Mouse (Mus musculus): ENCODE measurements around the gene Tgfbr2. TPM values are rescaled to one million over a fixed set of nuclear protein-coding genes. Genes with fewer than 3 reads are reported as not detected.

Gene Tgfbr2
- polyA plus RNA-seq, 1 experiment from 2014 or later = 12.8 TPM

- no peak overlapping the region for H3K27ac ChIP-seq (replicated peaks; ENCODE audit: low read depth, low read length)
- no peak overlapping the region for H3K9ac ChIP-seq (replicated peaks; ENCODE audit: low read length)
- DNase-seq (ENCODE audit: low spot score) = no peak
- no peaks in the 10 kb centered on the region for H3K4me1 ChIP-seq (ENCODE audit: control insufficient read depth, insufficient read depth, low read length)
- H3K9me3 ChIP-seq (replicated peaks; ENCODE audit: control insufficient read depth, low read length) = no peaks in the 10 kb centered on the region
- no peak for ATAC-seq (replicated peaks; ENCODE audit: insufficient number of reproducible peaks, low FRiP score, low TSS enrichment, low read depth)
- WGBS = 89% methylated on average over 5 of the region's 5 CpGs
- no peak overlapping the region for H3K4me2 ChIP-seq (ENCODE audit: low read depth, low read length)
- H3K36me3 ChIP-seq (replicated peaks; ENCODE audit: control insufficient read depth, insufficient read depth, low read depth, low read length) = no peaks in the 10 kb centered on the region
- H3K4me3 ChIP-seq (ENCODE audit: low read depth, low read length) = no peak overlapping the region
- no peaks in the 10 kb centered on the region for H3K27me3 ChIP-seq (ENCODE audit: control insufficient read depth, insufficient read depth, low read length)
Measured at GRCm38 (mm10) chr9:116087263-116087662, 87.9 kb downstream of the Tgfbr2 start.

DNA sequence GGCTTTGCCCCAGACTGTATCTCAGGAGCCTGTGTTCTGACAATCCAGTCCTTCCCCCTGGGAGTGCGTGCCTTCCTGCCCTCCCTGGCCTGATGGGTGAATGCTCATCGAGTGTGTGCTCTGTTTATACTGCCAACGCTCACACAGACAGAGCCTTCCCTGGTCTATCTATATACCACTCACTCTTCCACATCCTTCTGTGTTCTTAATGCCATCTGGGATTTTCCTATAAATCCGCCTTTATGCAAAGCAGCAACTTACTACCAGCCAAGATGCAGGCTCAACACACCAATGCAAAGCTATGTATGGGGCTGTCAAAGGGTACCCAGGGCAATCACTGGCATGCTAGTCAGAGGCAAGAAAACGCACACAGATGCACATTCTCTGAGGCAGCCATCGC lies 89.2 kb downstream of the Tgfbr2 start:
- Histone ChIP-seq H3K27me3 (ENCODE audit: control insufficient read depth, insufficient read depth, low read length) (no peaks in the 10 kb centered on the region), H3K36me3 (replicated peaks; ENCODE audit: control insufficient read depth, insufficient read depth, low read depth, low read length) (no peaks in the 10 kb centered on the region), H3K9me3 (replicated peaks; ENCODE audit: control insufficient read depth, low read length) (no peaks in the 10 kb centered on the region), H3K4me2 (ENCODE audit: low read depth, low read length) (no peak overlapping the region), H3K9ac (replicated peaks; ENCODE audit: low read length) (no peak overlapping the region), H3K4me3 (ENCODE audit: low read depth, low read length) (no peak overlapping the region), H3K27ac (replicated peaks; ENCODE audit: low read depth, low read length) (no peak overlapping the region), H3K4me1 (ENCODE audit: control insufficient read depth, insufficient read depth, low read length) (no peaks in the 10 kb centered on the region)
- DNase-seq (ENCODE audit: low spot score) = no peak
- ATAC-seq (replicated peaks; ENCODE audit: insufficient number of reproducible peaks, low FRiP score, low TSS enrichment, low read depth) = no peak
- 88% methylated on average over 6 of the region's 6 CpGs for WGBS

- 92% methylated on average over 12 of the region's 12 CpGs for WGBS
- Histone ChIP-seq H3K9ac (replicated peaks; ENCODE audit: low read length) (no peak overlapping the region), H3K27me3 (ENCODE audit: control insufficient read depth, insufficient read depth, low read length) (no peaks in the 10 kb centered on the region), H3K4me1 (ENCODE audit: control insufficient read depth, insufficient read depth, low read length) (no peaks in the 10 kb centered on the region), H3K9me3 (replicated peaks; ENCODE audit: control insufficient read depth, low read length) (no peaks in the 10 kb centered on the region), H3K36me3 (replicated peaks; ENCODE audit: control insufficient read depth, insufficient read depth, low read depth, low read length) (no peaks in the 10 kb centered on the region), H3K4me3 (ENCODE audit: low read depth, low read length) (no peak overlapping the region), H3K27ac (replicated peaks; ENCODE audit: low read depth, low read length) (no peak overlapping the region), H3K4me2 (ENCODE audit: low read depth, low read length) (no peak overlapping the region)
- DNase-seq (ENCODE audit: low spot score) = no peak
- ATAC-seq (replicated peaks; ENCODE audit: insufficient number of reproducible peaks, low FRiP score, low TSS enrichment, low read depth) = no peak
Measured at GRCm38 (mm10) chr9:116084324-116084931, 90.7 kb downstream of the Tgfbr2 start.

GRCm38 (mm10) chr9:116083726-116084323 lies 91.3 kb downstream of the Tgfbr2 start:
- WGBS = 92% methylated on average over 8 of the region's 8 CpGs
- no peak overlapping the region for H3K27ac ChIP-seq (replicated peaks; ENCODE audit: low read depth, low read length)
- DNase-seq (ENCODE audit: low spot score) (no peak), ATAC-seq (replicated peaks; ENCODE audit: insufficient number of reproducible peaks, low FRiP score, low TSS enrichment, low read depth) (no peak)
- H3K4me2 ChIP-seq (ENCODE audit: low read depth, low read length) = no peak overlapping the region
- H3K4me3 ChIP-seq (ENCODE audit: low read depth, low read length) = no peak overlapping the region
- no peaks in the 10 kb centered on the region for H3K27me3 ChIP-seq (ENCODE audit: control insufficient read depth, insufficient read depth, low read length)
- H3K36me3 ChIP-seq (replicated peaks; ENCODE audit: control insufficient read depth, insufficient read depth, low read depth, low read length) = no peaks in the 10 kb centered on the region
- H3K9ac ChIP-seq (replicated peaks; ENCODE audit: low read length) = no peak overlapping the region
- H3K9me3 ChIP-seq (replicated peaks; ENCODE audit: control insufficient read depth, low read length) = no peaks in the 10 kb centered on the region
- no peaks in the 10 kb centered on the region for H3K4me1 ChIP-seq (ENCODE audit: control insufficient read depth, insufficient read depth, low read length)

GRCm38 (mm10) chr9:116083300-116083699 lies 91.9 kb downstream of the Tgfbr2 start:
- DNase-seq (ENCODE audit: low spot score) = no peak
- Histone ChIP-seq H3K4me3 (ENCODE audit: low read depth, low read length) (no peak overlapping the region), H3K27me3 (ENCODE audit: control insufficient read depth, insufficient read depth, low read length) (no peaks in the 10 kb centered on the region), H3K36me3 (replicated peaks; ENCODE audit: control insufficient read depth, insufficient read depth, low read depth, low read length) (no peaks in the 10 kb centered on the region), H3K27ac (replicated peaks; ENCODE audit: low read depth, low read length) (no peak overlapping the region), H3K4me2 (ENCODE audit: low read depth, low read length) (no peak overlapping the region), H3K9me3 (replicated peaks; ENCODE audit: control insufficient read depth, low read length) (no peaks in the 10 kb centered on the region), H3K9ac (replicated peaks; ENCODE audit: low read length) (no peak overlapping the region), H3K4me1 (ENCODE audit: control insufficient read depth, insufficient read depth, low read length) (no peaks in the 10 kb centered on the region)
- ATAC-seq (replicated peaks; ENCODE audit: insufficient number of reproducible peaks, low FRiP score, low TSS enrichment, low read depth) = no peak
- 93% methylated on average over 5 of the region's 5 CpGs for WGBS

GRCm38 (mm10) chr9:116081781-116082180 lies 93.4 kb downstream of the Tgfbr2 start:
- Histone ChIP-seq H3K9ac (replicated peaks; ENCODE audit: low read length) (no peak overlapping the region), H3K4me1 (ENCODE audit: control insufficient read depth, insufficient read depth, low read length) (no peaks in the 10 kb centered on the region), H3K9me3 (replicated peaks; ENCODE audit: control insufficient read depth, low read length) (no peaks in the 10 kb centered on the region), H3K36me3 (replicated peaks; ENCODE audit: control insufficient read depth, insufficient read depth, low read depth, low read length) (no peaks in the 10 kb centered on the region), H3K27ac (replicated peaks; ENCODE audit: low read depth, low read length) (no peak overlapping the region), H3K4me3 (ENCODE audit: low read depth, low read length) (no peak overlapping the region), H3K27me3 (ENCODE audit: control insufficient read depth, insufficient read depth, low read length) (no peaks in the 10 kb centered on the region), H3K4me2 (ENCODE audit: low read depth, low read length) (no peak overlapping the region)
- no peak for ATAC-seq (replicated peaks; ENCODE audit: insufficient number of reproducible peaks, low FRiP score, low TSS enrichment, low read depth)
- 88% methylated on average over 4 of the region's 4 CpGs for WGBS
- no peak for DNase-seq (ENCODE audit: low spot score)

GRCm38 (mm10) chr9:116077419-116077818 lies 97.7 kb downstream of the Tgfbr2 start:
- no peak overlapping the region for H3K4me2 ChIP-seq (ENCODE audit: low read depth, low read length)
- H3K4me1 ChIP-seq (ENCODE audit: control insufficient read depth, insufficient read depth, low read length) = no peaks in the 10 kb centered on the region
- no peaks in the 10 kb centered on the region for H3K36me3 ChIP-seq (replicated peaks; ENCODE audit: control insufficient read depth, insufficient read depth, low read depth, low read length)
- DNase-seq (ENCODE audit: low spot score) (no peak), ATAC-seq (replicated peaks; ENCODE audit: insufficient number of reproducible peaks, low FRiP score, low TSS enrichment, low read depth) (no peak)
- no peak overlapping the region for H3K9ac ChIP-seq (replicated peaks; ENCODE audit: low read length)
- no peaks in the 10 kb centered on the region for H3K9me3 ChIP-seq (replicated peaks; ENCODE audit: control insufficient read depth, low read length)
- no peak overlapping the region for H3K27ac ChIP-seq (replicated peaks; ENCODE audit: low read depth, low read length)
- no peaks in the 10 kb centered on the region for H3K27me3 ChIP-seq (ENCODE audit: control insufficient read depth, insufficient read depth, low read length)
- no peak overlapping the region for H3K4me3 ChIP-seq (ENCODE audit: low read depth, low read length)
- WGBS = 90% methylated on average over 2 of the region's 2 CpGs

- 64% methylated on average over 2 of the region's 2 CpGs for WGBS
- Histone ChIP-seq H3K27me3 (ENCODE audit: control insufficient read depth, insufficient read depth, low read length) (no peaks in the 10 kb centered on the region), H3K9me3 (replicated peaks; ENCODE audit: control insufficient read depth, low read length) (no peaks in the 10 kb centered on the region), H3K36me3 (replicated peaks; ENCODE audit: control insufficient read depth, insufficient read depth, low read depth, low read length) (no peaks in the 10 kb centered on the region), H3K27ac (replicated peaks; ENCODE audit: low read depth, low read length) (no peak overlapping the region), H3K4me3 (ENCODE audit: low read depth, low read length) (no peak overlapping the region), H3K9ac (replicated peaks; ENCODE audit: low read length) (no peak overlapping the region), H3K4me1 (ENCODE audit: control insufficient read depth, insufficient read depth, low read length) (no peaks in the 10 kb centered on the region), H3K4me2 (ENCODE audit: low read depth, low read length) (no peak overlapping the region)
- ATAC-seq (replicated peaks; ENCODE audit: insufficient number of reproducible peaks, low FRiP score, low TSS enrichment, low read depth) (no peak), DNase-seq (ENCODE audit: low spot score) (no peak)
Measured at GRCm38 (mm10) chr9:116076946-116077345, 98.2 kb downstream of the Tgfbr2 start.
